Mouse (Mus musculus) intestine, embryonic 14.5 days (tissue): ENCODE data around the gene Mroh3. TPM values are rescaled to one million over a fixed set of nuclear protein-coding genes. Genes with fewer than 3 reads are reported as not detected.

ENCODE experiments used
- ATAC-seq: fragments of 200-750 bp; cut with Nextera tagmentation; replicated peaks from 2 replicates; pipeline ENCODE4 v1.8.0; 2017; ENCODE audit warnings: low read depth, moderate number of reproducible peaks, moderate TSS enrichment, moderate library complexity; ENCODE audit not compliant: low FRiP score, low TSS enrichment
- DNase-seq: peaks from one replicate; pipeline ENCODE4 v3.0.0-alpha.2; 2018; ENCODE audit warnings: low spot score
- H3K27ac ChIP-seq: fragments of 300-500 bp; sonication (generic); 2 replicates; pipeline ENCODE4 v1.5.1; 2014; ENCODE audit warnings: low read depth, mild to moderate bottlenecking, control low read depth
- H3K27me3 ChIP-seq: fragments of 300-500 bp; sonication (generic); replicated peaks from 2 replicates; pipeline ENCODE4 v1.6.1; 2014; ENCODE audit warnings: low read length, control low read depth; ENCODE audit not compliant: control insufficient read depth, insufficient read depth
- H3K36me3 ChIP-seq: fragments of 300-500 bp; sonication (generic); 2 replicates; pipeline ENCODE4 v1.6.1; 2014; ENCODE audit warnings: low read length, control low read depth; ENCODE audit not compliant: control insufficient read depth, insufficient read depth
- H3K4me1 ChIP-seq: fragments of 300-500 bp; sonication (generic); replicated peaks from 2 replicates; pipeline ENCODE4 v1.6.1; 2014; ENCODE audit warnings: low read length, control low read depth, mixed read lengths; ENCODE audit not compliant: control insufficient read depth, insufficient read depth
- H3K4me2 ChIP-seq: fragments of 300-500 bp; sonication (generic); 2 replicates; pipeline ENCODE4 v1.6.1; 2014; ENCODE audit warnings: low read length
- H3K4me3 ChIP-seq: fragments of 300-500 bp; sonication (generic); 2 replicates; pipeline ENCODE4 v1.5.1; 2014; ENCODE audit warnings: low read depth, low read length, control low read depth, mixed read lengths
- H3K9ac ChIP-seq: fragments of 300-500 bp; sonication (generic); 2 replicates; pipeline ENCODE4 v1.6.1; 2014; ENCODE audit warnings: mild to moderate bottlenecking, low read length
- H3K9me3 ChIP-seq: fragments of 300-500 bp; sonication (generic); 2 replicates; pipeline ENCODE4 v1.6.1; 2016; ENCODE audit warnings: low read length, control low read depth; ENCODE audit not compliant: control insufficient read depth
- WGBS: fragments of 180-500 bp; shearing (Covaris S2); extraction: QIAGEN DNeasy Blood & Tissue Kit; methylation state at CpG from one replicate; pipeline ENCODE4 v1.1.7; 2014; 5-methylcytosine and 5-hydroxymethylcytosine counted together
- polyA plus RNA-seq: library from polyadenylated mRNA; unstranded; fragments of >200 nt; fragmentation: Nextera tagmentation; extraction: Ambion mirVana; gene quantifications from 2 replicates; pipeline ENCODE4 v1.2.1, GENCODE M21; 2014

Mroh3 gene
- 0.91 and 1.1 TPM in 2 replicates for polyA plus RNA-seq

GRCm38 (mm10) chr1:136212803-136213202 is at the start of gene Mroh3:
Gene Mroh3, minus strand, starts transcription at chr1:136212828.
- Histone ChIP-seq H3K9me3 (no peaks in the 10 kb centered on the region), H3K27ac (no peak within 1 kb of the TSS), H3K4me3 (no peak within 1 kb of the TSS), H3K4me2 (no peak within 1 kb of the TSS), H3K36me3 (peaks cover 47% of the 10 kb centered on the region), H3K9ac (no peak within 1 kb of the TSS), H3K4me1 (no peaks in the 10 kb centered on the region), H3K27me3 (no peaks in the 10 kb centered on the region)
- 47% methylated on average over 3 of the region's 3 CpGs for WGBS
- ATAC-seq (peak; percentile 29; the same call in 1 of the 2 replicates), DNase-seq (no peak)

DNA sequence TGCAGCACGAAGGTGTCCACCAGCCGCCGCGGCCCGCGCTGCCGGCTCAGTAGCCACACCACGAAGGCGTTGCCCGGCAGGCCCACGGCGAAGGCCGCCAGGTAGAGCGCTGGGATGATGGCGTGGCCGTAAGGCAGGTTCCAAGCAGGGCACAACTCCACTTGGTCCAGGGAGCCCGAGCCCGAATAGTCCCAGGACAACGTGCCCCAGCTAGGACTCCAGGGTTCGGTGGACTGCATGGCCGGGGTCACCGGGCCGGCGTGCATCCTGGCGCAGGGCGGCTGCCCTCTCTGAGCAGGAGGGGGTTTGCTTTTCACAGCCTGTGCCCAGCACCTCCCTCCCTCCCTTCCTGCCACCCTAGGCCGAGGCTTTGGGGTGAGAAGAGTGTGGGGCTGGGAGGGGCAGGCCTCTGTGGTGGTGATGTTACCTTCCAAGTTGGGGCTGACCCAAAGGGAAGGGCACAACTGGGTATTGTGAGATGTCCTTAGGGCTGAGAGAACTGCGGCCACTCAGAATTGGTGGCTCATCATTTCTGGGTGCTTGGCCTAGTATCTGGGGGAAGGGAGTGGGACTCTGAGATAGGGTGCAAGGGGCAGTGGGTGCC is 48.1 kb upstream of the Mroh3 start, which contains the start of gene Gpr25:
Gpr25 (minus strand) TSS at position 239 of the 604 bp plus-strand sequence.
- H3K4me2 ChIP-seq, result peak within 1 kb of the TSS; percentile 88
- H3K27me3 ChIP-seq, result peaks cover 61% of the 10 kb centered on the region
- H3K27ac ChIP-seq, result no peak within 1 kb of the TSS
- DNase-seq (peak; percentile 62), ATAC-seq (no peak; the same call in none of the 2 replicates)
- peak within 1 kb of the TSS; percentile 50 for H3K4me3 ChIP-seq
- H3K36me3 ChIP-seq, result no peaks in the 10 kb centered on the region
- WGBS, result 8% methylated on average over 28 of the region's 28 CpGs
- no peaks in the 10 kb centered on the region for H3K9me3 ChIP-seq
- H3K9ac ChIP-seq, result peak within 1 kb of the TSS; percentile 40
- peaks cover 8% of the 10 kb centered on the region; the same call in 1 of the 2 replicates for H3K4me1 ChIP-seq

DNA sequence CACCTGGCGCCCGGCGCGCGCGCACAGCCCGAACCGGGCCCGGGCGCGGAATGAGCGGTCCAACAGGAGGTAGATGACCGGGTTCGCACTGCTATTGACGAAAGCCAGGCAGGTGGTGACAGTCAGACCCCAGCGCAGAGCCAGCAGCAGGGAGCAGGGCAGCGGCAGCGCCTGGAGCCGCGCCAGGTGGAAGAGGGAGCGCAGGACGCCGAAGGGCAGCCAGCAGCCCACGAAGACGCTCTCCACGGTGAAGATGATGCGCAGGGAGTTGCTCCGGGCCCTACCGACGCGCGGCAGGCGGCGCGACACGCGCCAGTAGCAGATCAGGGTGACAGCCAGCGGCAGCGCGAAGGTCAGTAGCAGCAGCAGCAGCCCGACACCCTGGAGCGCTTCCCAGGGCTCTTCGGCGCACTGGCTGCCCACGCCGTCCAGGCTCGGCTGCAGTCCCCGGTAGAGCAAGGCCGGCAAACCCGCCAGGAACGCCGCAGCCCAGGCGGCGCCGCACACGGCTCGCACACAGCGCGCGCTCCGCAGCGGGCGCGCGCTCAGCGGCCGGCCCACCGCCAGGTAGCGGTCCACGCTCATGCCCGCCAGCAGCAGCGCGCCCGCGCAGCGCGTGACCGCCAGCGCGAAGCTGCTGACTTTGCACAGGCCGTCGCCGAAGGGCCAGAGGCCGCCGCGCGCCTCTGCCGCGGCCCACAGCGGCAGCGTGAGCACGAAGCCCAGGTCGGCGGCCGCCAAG is 47.4 kb upstream of the Mroh3 start:
- Histone ChIP-seq H3K9me3 (no peaks in the 10 kb centered on the region), H3K4me2 (peak overlapping the region; percentile 88), H3K27ac (no peak overlapping the region), H3K4me3 (peak overlapping the region; percentile 50), H3K36me3 (no peaks in the 10 kb centered on the region), H3K9ac (peak overlapping the region; percentile 40), H3K27me3 (peaks cover 61% of the 10 kb centered on the region), H3K4me1 (peaks cover 8% of the 10 kb centered on the region; the same call in 1 of the 2 replicates)
- ATAC-seq, result peak; percentile 72
- peak; percentile 72 for DNase-seq
- WGBS, result under 1% methylated on average over 88 of the region's 95 CpGs

DNA sequence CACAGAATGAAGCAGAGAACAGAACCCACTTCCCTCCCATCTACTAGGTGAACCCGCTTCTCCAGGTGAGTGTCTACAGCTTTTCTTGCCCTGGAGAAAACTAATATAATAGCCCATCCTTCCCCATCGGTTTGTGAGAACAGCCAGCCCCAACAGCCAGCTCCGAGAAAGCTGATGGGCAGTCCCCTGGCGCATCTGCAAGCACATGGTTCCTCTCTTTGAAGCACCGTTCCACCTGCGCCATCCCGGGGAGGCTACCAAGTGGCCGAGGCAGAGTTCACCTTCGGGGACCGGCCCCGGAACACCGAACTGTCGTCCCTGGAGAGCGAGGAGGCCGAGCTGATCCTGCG is 46.9 kb upstream of the Mroh3 start:
- Histone ChIP-seq H3K9me3 (no peaks in the 10 kb centered on the region), H3K9ac (no peak overlapping the region), H3K4me2 (peak overlapping the region; percentile 88), H3K4me3 (peak overlapping the region; percentile 50), H3K36me3 (no peaks in the 10 kb centered on the region), H3K27ac (no peak overlapping the region), H3K4me1 (peaks cover 8% of the 10 kb centered on the region; the same call in 1 of the 2 replicates), H3K27me3 (peaks cover 61% of the 10 kb centered on the region)
- ATAC-seq (no peak), DNase-seq (no peak)
- WGBS, result 4% methylated on average over 16 of the region's 16 CpGs

- Histone ChIP-seq H3K4me2 (no peak overlapping the region), H3K4me1 (peaks cover 8% of the 10 kb centered on the region; the same call in 1 of the 2 replicates), H3K27ac (no peak overlapping the region), H3K36me3 (no peaks in the 10 kb centered on the region), H3K4me3 (no peak overlapping the region), H3K9me3 (no peaks in the 10 kb centered on the region), H3K9ac (no peak overlapping the region), H3K27me3 (peaks cover 61% of the 10 kb centered on the region)
- 68% methylated on average over 9 of the region's 9 CpGs for WGBS
- DNase-seq (no peak), ATAC-seq (no peak)
Observed at GRCm38 (mm10) chr1:136258495-136258894, 45.9 kb upstream of the Mroh3 start.

DNA sequence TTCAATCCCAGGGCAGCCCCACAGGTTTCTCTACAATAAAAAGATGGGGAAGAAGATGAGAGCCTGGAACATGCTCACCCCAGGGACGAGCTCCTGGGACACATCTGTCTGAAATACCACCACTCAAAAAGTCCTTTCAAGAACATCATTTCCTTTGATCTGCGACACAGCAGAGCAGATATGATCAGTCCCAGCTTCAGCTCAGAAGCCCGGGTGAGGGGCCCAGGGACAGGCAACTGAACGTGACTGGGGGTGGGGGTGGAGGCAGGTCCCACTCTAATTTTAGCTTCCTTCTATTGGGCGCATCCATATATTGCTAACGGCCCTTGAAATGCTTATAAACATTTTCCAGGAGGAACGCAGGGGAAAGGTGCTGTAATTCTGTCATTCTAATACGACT is 43.0 kb upstream of the Mroh3 start:
- H3K27me3 ChIP-seq, result peaks cover 39% of the 10 kb centered on the region
- WGBS, result 38% methylated on average over 8 of the region's 8 CpGs
- DNase-seq, result no peak
- no peak for ATAC-seq
- H3K4me1 ChIP-seq, result peaks cover 6% of the 10 kb centered on the region; the same call in 1 of the 2 replicates
- no peaks in the 10 kb centered on the region for H3K36me3 ChIP-seq
- H3K9ac ChIP-seq, result no peak overlapping the region
- H3K9me3 ChIP-seq, result no peaks in the 10 kb centered on the region
- H3K4me2 ChIP-seq, result no peak overlapping the region
- H3K27ac ChIP-seq, result no peak overlapping the region
- H3K4me3 ChIP-seq, result no peak overlapping the region

- H3K4me3 ChIP-seq, result no peak overlapping the region
- ATAC-seq, result no peak
Observed at GRCm38 (mm10) chr1:136255174-136255573, 42.5 kb upstream of the Mroh3 start.

GRCm38 (mm10) chr1:136254503-136255065 is 42.0 kb upstream of the Mroh3 start:
- DNase-seq (no peak), ATAC-seq (no peak)
- Histone ChIP-seq H3K9ac (no peak overlapping the region), H3K27ac (no peak overlapping the region), H3K4me3 (no peak overlapping the region), H3K4me1 (peaks cover under 1% of the 10 kb centered on the region; the same call in 1 of the 2 replicates), H3K9me3 (no peaks in the 10 kb centered on the region), H3K4me2 (no peak overlapping the region), H3K27me3 (peaks cover 31% of the 10 kb centered on the region), H3K36me3 (no peaks in the 10 kb centered on the region)
- 69% methylated on average over 10 of the region's 10 CpGs for WGBS

More at GRCm38 (mm10) chr1:136255174-136255573, 42.5 kb upstream of the Mroh3 start:
- H3K9ac ChIP-seq, result no peak overlapping the region
- no peak for DNase-seq
- 44% methylated on average over 6 of the region's 6 CpGs for WGBS
- peaks cover 4% of the 10 kb centered on the region; the same call in 1 of the 2 replicates for H3K4me1 ChIP-seq
- H3K27ac ChIP-seq, result no peak overlapping the region
- no peak overlapping the region for H3K4me2 ChIP-seq
- H3K36me3 ChIP-seq, result no peaks in the 10 kb centered on the region
- peaks cover 36% of the 10 kb centered on the region for H3K27me3 ChIP-seq
- no peaks in the 10 kb centered on the region for H3K9me3 ChIP-seq
